13 mouse cellular contexts compared by ENCODE assay signal in the genomic region with DNA sequence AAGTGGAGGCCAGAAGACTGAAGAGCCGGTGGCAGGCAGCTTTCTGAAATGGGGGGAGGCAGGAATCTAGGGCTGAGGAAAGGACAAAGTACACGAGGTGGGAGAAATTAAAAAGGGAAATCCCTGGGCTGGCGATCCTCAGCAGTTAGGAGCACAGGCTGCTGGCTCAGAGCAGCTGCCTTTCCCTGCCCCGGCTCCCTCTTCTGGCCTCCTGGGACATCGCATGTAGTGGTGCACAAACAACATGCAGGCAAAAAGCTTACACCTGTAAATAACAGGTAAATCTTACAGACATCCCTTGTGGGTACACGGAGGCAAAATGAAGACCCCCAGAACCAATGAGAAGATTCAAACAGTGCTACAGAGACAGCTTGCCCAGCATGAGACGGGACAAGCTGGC. TPM values are rescaled to one million over a fixed set of nuclear protein-coding genes. Genes with fewer than 3 reads are reported as not detected.
DNase-seq lines count a peak whose midpoint lies in the region; ATAC-seq and TF ChIP-seq lines count a peak whose summit lies in the region.
"Had no signal": no experiment of that assay in that cellular context is flagged by ENCODE, and none has a peak within 500 bp of the region (broad histone marks: within the 10 kb centered on the region; RNA-seq: fewer than 3 reads in every experiment).

No protein-coding gene starts in this region.

- peak; percentile 36 for TF ChIP-seq CTCF in kidney, adult 2 months (conservative IDR thresholded peaks at IDR 0.05; ENCODE audit: insufficient read depth, insufficient read length, low read depth, low read length)

- no peaks in the 10 kb centered on the region for H3K4me1 ChIP-seq in kidney, adult 2 months (ENCODE audit: control insufficient read depth, insufficient read depth, low read length)
- H3K4me1 ChIP-seq: limb, embryonic 13.5 days had no signal

- H3K27ac ChIP-seq in kidney, adult 2 months (ENCODE audit: insufficient read depth, low read depth, low read length), result no peak overlapping the region
- H3K27ac ChIP-seq: limb, embryonic 13.5 days had no signal

- H3K36me3 ChIP-seq in kidney, adult 2 months (ENCODE audit: control insufficient read depth, insufficient read depth, low read length), result no peaks in the 10 kb centered on the region; the same call in none of the 2 replicates

- no peak for DNase-seq in kidney, adult 2 months
- no peak for DNase-seq in kidney, postnatal 14 days
- peak; percentile 28 to 47 for DNase-seq in right cerebral cortex, adult 2 months (ENCODE audit: low spot score in 2 of 2)
- no peak for DNase-seq in right cerebral cortex, postnatal 36 days (ENCODE audit: low spot score in 2 of 2)
- peak; percentile 68 for DNase-seq in ZHBTc4 (ENCODE audit: low read depth, low spot score)
- no peak for DNase-seq in spleen, adult 18-20 months
- no peak for DNase-seq in urinary bladder, adult 2 months (ENCODE audit: low spot score)

- ATAC-seq in megakaryocyte progenitor cell, adult 5-6 weeks (replicated peaks; ENCODE audit: poor library complexity), result peak; percentile 63; the same call in 1 of the 2 replicates

- no peaks in the 10 kb centered on the region for H3K27me3 ChIP-seq in kidney, adult 2 months (replicated peaks; ENCODE audit: control insufficient read depth, insufficient read depth, low read length)
- H3K27me3 ChIP-seq: limb, embryonic 13.5 days had no signal

- no peak for TF ChIP-seq POLR2A in kidney, adult 2 months (IDR thresholded peaks at IDR 0.05; ENCODE audit: low read depth, low read length)

- H3K4me3 ChIP-seq in kidney, adult 2 months (ENCODE audit: insufficient read depth, low read depth, low read length), result no peak overlapping the region
- H3K4me3 ChIP-seq: erythroblast, embryonic 14.5 days; limb, embryonic 13.5 days had no signal

- 66% methylated on average over 7 of the region's 7 CpGs for WGBS in kidney, adult 2 months

RNA-seq across cellular contexts. Expression of a gene that starts 14.8 kb away (rescaled TPM):
- polyA plus RNA-seq in kidney, adult 2 months (2012; rRNA removed), result 2.4 and 3.0 TPM in 2 replicates
- 8.4 and 9.8 TPM in 2 replicates for total RNA-seq in megakaryocyte progenitor cell, adult 5-6 weeks (2015)
- total RNA-seq in megakaryocyte progenitor cell, adult 5-6 weeks (2017), result 8.0 and 13.7 TPM in 2 replicates
- 6.0 and 7.3 TPM in 2 replicates for polyA plus RNA-seq in urinary bladder, adult 2 months (2012; rRNA removed)
- polyA plus RNA-seq: erythroblast, embryonic 14.5 days had no signal

RNA-seq across cellular contexts. Expression of a gene that starts 21.9 kb away (rescaled TPM):
- polyA plus RNA-seq in kidney, adult 2 months (2012; rRNA removed), result not detected in 2 replicates
- total RNA-seq in megakaryocyte progenitor cell, adult 5-6 weeks (2015), result not detected in 2 replicates
- not detected in 2 replicates for total RNA-seq in megakaryocyte progenitor cell, adult 5-6 weeks (2017)
- polyA plus RNA-seq in urinary bladder, adult 2 months (2012; rRNA removed), result not detected in 2 replicates
- total RNA-seq: adrenal gland, postnatal 36 days; heart, postnatal 10 days had no signal
- polyA plus RNA-seq: erythroblast, embryonic 14.5 days; limb, embryonic 13.5 days; stomach, embryonic 14.5 days had no signal

RNA-seq across cellular contexts. Expression of a gene that starts 57.4 kb away (rescaled TPM):
- 18.8 and 27.7 TPM in 2 replicates for polyA plus RNA-seq in kidney, adult 2 months (2012; rRNA removed)
- 76.9 and 124 TPM in 2 replicates for total RNA-seq in megakaryocyte progenitor cell, adult 5-6 weeks (2015)
- total RNA-seq in megakaryocyte progenitor cell, adult 5-6 weeks (2017), result 38.8 and 51.4 TPM in 2 replicates
- polyA plus RNA-seq in urinary bladder, adult 2 months (2012; rRNA removed), result 49.3 and 62.8 TPM in 2 replicates

Comparison
In these comparisons a context has a peak if more than half of its experiments do, and no peak if none do; other contexts are left out.
1. DNase-seq: peak in right cerebral cortex, adult 2 months (2 of 2) and ZHBTc4 (single experiment); none in kidney, adult 2 months (single experiment), kidney, postnatal 14 days (single experiment), right cerebral cortex, postnatal 36 days (0 of 2), spleen, adult 18-20 months (0 of 2) and urinary bladder, adult 2 months (single experiment).